Mouse (Mus musculus): ENCODE data around the gene Mctp2. TPM values are rescaled to one million over a fixed set of nuclear protein-coding genes. Genes with fewer than 3 reads are reported as not detected.

The Mctp2 gene
- polyA plus RNA-seq, 1 experiment = 1.4 TPM

DNA sequence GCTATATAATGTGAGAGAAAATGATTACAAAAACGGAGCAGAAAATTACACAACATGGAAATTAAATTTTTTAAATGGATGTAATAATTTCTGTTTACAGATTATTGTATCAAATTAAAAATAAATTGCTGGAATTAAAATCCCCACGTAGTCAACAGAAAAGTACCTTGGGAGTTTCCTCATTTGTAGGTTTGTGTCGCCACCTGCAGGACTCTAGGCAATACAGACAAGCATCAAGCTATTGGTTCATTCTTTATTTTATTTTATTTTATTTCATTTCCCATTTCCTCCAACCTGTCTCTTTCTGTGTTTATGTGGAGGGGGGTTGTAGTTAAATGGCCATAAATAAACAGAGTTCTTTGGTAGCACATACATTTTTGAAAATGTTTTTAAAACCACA, 157.3 kb downstream of the Mctp2 start:
- H3K4me1 ChIP-seq (ENCODE audit: control insufficient read depth, insufficient read depth, low read length) = no peaks in the 10 kb centered on the region

DNA sequence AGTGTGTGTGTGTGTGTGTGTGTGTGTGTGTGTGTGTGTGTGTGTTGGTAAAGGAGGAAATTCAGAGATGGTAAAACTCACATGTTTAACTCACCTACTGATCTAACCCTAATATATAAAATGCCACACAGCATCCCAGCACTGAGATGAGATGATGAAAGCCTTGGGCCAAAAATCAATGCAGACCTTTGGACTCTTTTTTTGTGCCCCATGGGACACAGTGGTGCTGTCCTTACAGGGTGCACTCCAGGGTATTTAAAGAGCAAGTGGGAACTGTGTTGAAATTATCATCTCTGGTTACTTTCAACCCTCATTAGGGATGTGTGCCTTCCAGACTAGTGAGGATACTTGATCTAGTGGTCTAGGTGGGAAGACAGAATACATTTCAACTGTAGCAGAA, 159.6 kb downstream of the Mctp2 start:
- Histone ChIP-seq H3K4me1 (ENCODE audit: control insufficient read depth, insufficient read depth, low read length) (no peaks in the 10 kb centered on the region), H3K27ac (ENCODE audit: insufficient read depth, low read length) (no peak overlapping the region), H3K4me3 (ENCODE audit: insufficient read depth, low read length) (no peak overlapping the region)
- TF ChIP-seq CTCF (IDR thresholded peaks at IDR 0.05; ENCODE audit: borderline replicate concordance, insufficient read depth, low read length) = no peak

More for the DNA sequence above, 157.3 kb downstream of the Mctp2 start:
- H3K4me3 ChIP-seq (ENCODE audit: insufficient read depth, low read length) = no peak overlapping the region
- H3K27ac ChIP-seq (ENCODE audit: insufficient read depth, low read length) = no peak overlapping the region
- TF ChIP-seq CTCF (IDR thresholded peaks at IDR 0.05; ENCODE audit: borderline replicate concordance, insufficient read depth, low read length) (no peak), POLR2A (IDR thresholded peaks at IDR 0.05; ENCODE audit: low read depth, low read length) (no peak)

DNA sequence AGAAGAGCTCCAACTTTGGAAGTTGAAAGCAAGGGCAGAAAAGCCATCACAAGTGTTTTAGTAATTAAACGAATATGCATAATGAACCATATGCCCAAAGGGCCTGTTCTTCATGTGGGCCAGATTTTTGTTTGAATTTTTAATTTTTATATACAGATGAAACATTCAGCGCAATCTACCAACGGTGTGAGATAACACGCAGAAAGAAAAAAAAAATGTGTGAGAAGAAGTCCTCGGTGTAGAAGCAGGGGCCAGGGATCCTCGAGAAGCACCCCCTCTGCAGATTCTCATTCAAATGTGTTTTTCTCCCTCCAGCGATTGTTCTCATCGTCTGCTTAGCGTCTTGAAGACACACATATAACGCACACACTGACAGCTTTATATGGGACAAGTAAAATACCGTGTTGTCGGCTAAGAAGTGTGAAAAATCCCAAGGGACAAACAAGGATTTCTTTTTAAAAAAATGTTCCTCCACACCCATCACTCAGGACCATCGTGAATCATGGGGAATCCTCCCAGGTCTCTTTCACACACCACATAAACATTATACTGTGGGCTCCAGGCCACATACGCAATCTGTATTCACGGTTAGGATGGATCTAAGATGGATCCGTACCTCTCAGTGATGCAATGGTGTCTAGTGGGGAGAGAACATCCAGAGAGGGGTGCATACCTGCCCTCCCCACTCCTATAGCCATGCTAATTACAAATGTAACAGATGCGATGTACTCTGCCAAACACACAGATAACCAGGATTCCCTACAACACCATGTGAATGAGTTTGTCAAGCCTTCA, 160.5 kb downstream of the Mctp2 start:
- no peak for TF ChIP-seq CTCF (IDR thresholded peaks at IDR 0.05; ENCODE audit: borderline replicate concordance, insufficient read depth, low read length)
- TF ChIP-seq POLR2A (IDR thresholded peaks at IDR 0.05; ENCODE audit: low read depth, low read length) = no peak

DNA sequence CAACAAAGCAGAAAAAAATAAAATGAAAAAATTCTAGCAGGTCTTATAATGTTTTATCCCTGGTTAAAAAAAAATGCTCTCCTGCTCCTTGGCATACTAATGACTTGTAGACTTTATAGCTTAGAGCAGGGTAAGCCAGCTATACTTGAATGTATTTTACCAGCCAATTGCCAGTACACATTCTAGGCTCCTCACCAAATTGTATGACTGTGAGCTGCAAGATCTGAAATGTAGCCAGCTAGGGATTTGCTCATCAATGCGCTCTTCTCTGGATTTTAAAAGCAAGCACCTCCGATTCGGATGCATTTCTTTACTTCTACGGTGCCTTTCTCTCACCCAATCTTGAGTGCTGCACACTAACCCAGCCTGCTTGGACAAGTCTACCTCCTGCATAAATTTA, 167.7 kb downstream of the Mctp2 start:
- no peak overlapping the region for H3K4me3 ChIP-seq (ENCODE audit: insufficient read depth, low read length)
- H3K27ac ChIP-seq (ENCODE audit: insufficient read depth, low read length) = no peak overlapping the region
- TF ChIP-seq CTCF (IDR thresholded peaks at IDR 0.05; ENCODE audit: borderline replicate concordance, insufficient read depth, low read length) (no peak), POLR2A (IDR thresholded peaks at IDR 0.05; ENCODE audit: low read depth, low read length) (no peak)
- H3K4me1 ChIP-seq (ENCODE audit: control insufficient read depth, insufficient read depth, low read length) = no peaks in the 10 kb centered on the region

More for the DNA sequence above, 160.5 kb downstream of the Mctp2 start:
- Histone ChIP-seq H3K4me3 (ENCODE audit: insufficient read depth, low read length) (no peak overlapping the region), H3K4me1 (ENCODE audit: control insufficient read depth, insufficient read depth, low read length) (no peaks in the 10 kb centered on the region), H3K27ac (ENCODE audit: insufficient read depth, low read length) (no peak overlapping the region)

DNA sequence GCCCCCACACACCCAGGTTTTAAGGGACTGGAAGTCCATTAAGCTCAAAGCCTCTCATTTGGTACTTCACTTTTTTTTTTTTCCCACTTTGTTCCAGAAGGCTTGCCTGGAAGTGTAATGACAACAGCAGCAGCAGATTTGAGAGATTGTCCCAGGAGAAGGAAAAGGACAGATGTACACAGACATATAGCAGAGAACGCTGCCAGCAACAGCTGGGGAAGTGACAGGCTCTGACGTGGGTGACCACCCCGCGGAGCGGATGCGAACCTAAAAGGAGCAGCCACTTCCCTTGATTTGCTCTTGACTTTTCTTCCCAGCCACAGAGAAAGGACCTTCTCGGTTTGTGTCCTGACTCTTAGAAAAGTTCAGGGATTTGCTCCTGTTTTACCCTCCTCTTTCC, 185.4 kb downstream of the Mctp2 start:
- Histone ChIP-seq H3K27ac (ENCODE audit: insufficient read depth, low read length) (no peak overlapping the region), H3K4me3 (ENCODE audit: insufficient read depth, low read length) (no peak overlapping the region), H3K4me1 (ENCODE audit: control insufficient read depth, insufficient read depth, low read length) (no peaks in the 10 kb centered on the region)
- TF ChIP-seq CTCF (IDR thresholded peaks at IDR 0.05; ENCODE audit: borderline replicate concordance, insufficient read depth, low read length) = no peak
- no peak for TF ChIP-seq POLR2A (IDR thresholded peaks at IDR 0.05; ENCODE audit: low read depth, low read length)

DNA sequence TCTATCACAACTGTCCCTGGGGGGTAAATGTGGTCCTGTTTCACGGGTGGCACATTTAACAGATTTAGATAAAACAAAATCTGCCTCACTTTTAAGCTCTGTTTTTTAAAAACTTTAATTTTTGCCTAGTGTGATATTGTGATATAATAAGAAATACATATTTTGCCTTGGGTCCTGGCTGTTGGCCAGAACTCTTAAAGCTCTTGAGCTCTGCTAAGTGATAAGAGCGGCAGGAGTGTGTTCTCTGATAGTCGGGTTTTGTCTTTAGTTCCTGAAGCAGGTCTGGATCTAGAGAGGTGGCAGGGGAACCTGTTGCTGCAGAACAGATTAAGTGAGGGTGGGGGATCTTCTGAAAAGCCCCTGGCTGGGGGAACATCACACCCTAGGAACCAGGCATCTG, 186.7 kb downstream of the Mctp2 start:
- TF ChIP-seq POLR2A (IDR thresholded peaks at IDR 0.05; ENCODE audit: low read depth, low read length) (no peak), CTCF (IDR thresholded peaks at IDR 0.05; ENCODE audit: borderline replicate concordance, insufficient read depth, low read length) (no peak)
- no peak overlapping the region for H3K27ac ChIP-seq (ENCODE audit: insufficient read depth, low read length)
- H3K4me1 ChIP-seq (ENCODE audit: control insufficient read depth, insufficient read depth, low read length) = no peaks in the 10 kb centered on the region
- no peak overlapping the region for H3K4me3 ChIP-seq (ENCODE audit: insufficient read depth, low read length)

DNA sequence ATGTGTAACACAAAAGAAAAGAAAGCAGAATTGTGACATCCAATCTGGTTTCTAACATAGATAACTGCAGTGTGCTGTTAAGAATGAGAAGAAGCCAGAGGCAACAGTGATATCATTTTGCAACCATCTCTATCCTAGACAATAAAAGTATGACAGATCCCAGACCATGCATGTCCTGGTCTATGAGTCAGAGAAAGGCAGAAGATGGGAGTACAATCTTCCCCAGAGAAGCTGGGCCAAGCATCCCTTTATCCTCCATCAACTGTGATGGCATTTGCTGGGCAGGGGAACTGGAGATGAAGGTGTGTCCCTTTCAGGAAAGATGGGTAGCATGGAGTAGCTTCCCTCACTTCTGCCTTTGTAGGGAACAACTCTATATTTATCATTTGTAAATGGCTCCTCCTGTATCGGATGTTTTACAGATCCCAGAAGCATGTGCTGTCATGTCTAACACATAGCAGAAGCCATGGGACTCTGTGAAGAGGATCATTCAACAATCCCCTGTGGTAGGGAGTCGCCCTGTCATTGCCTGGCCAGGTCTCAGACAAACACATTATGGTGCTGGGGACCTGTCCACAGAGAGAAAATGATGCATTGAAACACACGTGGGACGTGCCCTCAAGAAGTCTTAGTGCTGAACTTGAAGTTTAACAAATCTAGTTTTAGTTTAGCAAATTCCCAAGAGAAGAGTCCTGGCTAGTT, 188.9 kb downstream of the Mctp2 start:
- Histone ChIP-seq H3K4me3 (ENCODE audit: insufficient read depth, low read length) (no peak overlapping the region), H3K4me1 (ENCODE audit: control insufficient read depth, insufficient read depth, low read length) (no peaks in the 10 kb centered on the region), H3K27ac (ENCODE audit: insufficient read depth, low read length) (no peak overlapping the region)
- TF ChIP-seq CTCF (IDR thresholded peaks at IDR 0.05; ENCODE audit: borderline replicate concordance, insufficient read depth, low read length) = no peak
- no peak for TF ChIP-seq POLR2A (IDR thresholded peaks at IDR 0.05; ENCODE audit: low read depth, low read length)

DNA sequence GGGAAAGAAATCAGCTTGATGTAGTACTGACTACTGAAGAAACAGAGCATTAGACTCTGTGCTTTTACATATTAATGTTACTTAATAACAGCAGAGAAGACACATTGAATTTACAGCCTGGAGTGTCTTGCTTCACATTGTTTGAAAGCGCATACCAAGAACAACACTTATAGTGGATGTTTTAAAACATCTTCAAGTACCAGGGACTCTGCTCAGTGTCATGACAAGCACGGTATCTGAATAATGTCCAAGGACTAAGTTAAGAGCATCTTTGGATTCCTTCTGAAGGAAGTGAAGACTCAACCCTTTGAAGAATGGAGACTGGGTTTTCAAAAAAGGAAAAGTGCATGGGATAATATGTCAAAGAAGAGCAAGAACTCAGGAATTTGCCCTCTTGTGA, 191.3 kb downstream of the Mctp2 start:
- TF ChIP-seq CTCF (IDR thresholded peaks at IDR 0.05; ENCODE audit: borderline replicate concordance, insufficient read depth, low read length) = no peak
- no peak for TF ChIP-seq POLR2A (IDR thresholded peaks at IDR 0.05; ENCODE audit: low read depth, low read length)
- Histone ChIP-seq H3K4me1 (ENCODE audit: control insufficient read depth, insufficient read depth, low read length) (peaks cover 3% of the 10 kb centered on the region; the same call in 1 of the 2 replicates), H3K27ac (ENCODE audit: insufficient read depth, low read length) (no peak overlapping the region), H3K4me3 (ENCODE audit: insufficient read depth, low read length) (no peak overlapping the region)

DNA sequence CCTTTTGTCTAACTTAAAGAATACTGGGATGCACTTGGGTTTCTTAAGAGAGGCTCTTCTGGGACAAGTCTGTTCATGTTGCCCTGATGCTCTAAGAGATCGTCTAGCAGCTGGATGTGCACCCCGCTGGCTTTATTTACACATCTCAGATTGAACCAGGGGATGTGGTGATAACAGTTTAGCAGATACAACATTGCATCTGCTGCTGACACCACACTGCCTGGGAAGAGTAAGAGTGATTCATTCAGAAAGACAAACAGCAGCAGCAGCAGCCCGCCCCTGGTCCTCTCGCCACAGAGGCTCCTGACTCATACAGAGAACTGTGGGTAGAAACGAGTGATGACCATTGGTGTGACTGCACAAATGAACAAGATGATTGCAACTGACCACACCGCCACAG, 195.8 kb downstream of the Mctp2 start:
- no peak for TF ChIP-seq CTCF (IDR thresholded peaks at IDR 0.05; ENCODE audit: borderline replicate concordance, insufficient read depth, low read length)
- no peak for TF ChIP-seq POLR2A (IDR thresholded peaks at IDR 0.05; ENCODE audit: low read depth, low read length)
- Histone ChIP-seq H3K27ac (ENCODE audit: insufficient read depth, low read length) (no peak overlapping the region), H3K4me3 (ENCODE audit: insufficient read depth, low read length) (no peak overlapping the region), H3K4me1 (ENCODE audit: control insufficient read depth, insufficient read depth, low read length) (peaks cover 3% of the 10 kb centered on the region; the same call in 1 of the 2 replicates)
